Mouse (Mus musculus): ENCODE data around the gene Emid1. TPM values are rescaled to one million over a fixed set of nuclear protein-coding genes. Genes with fewer than 3 reads are reported as not detected.

Emid1 gene
- polyA plus RNA-seq (2014; fragmentation: Illumina TruSeq; extraction: RNeasy Lipid Tissue Mini Kit (QIAGEN cat#74804); ENCODE audit: low read depth, low replicate concordance), result not detected

GRCm38 (mm10) chr11:5151680-5152337 lies at the start of gene Emid1:
TSS of gene Emid1 (minus strand) at chr11:5152257.

GRCm38 (mm10) chr11:5098736-5099542 lies 53.1 kb downstream of the Emid1 start, which contains the start of the genes Rhbdd3 and Ewsr1:
TSS of gene Rhbdd3 (plus strand) at chr11:5098926.
TSS of gene Ewsr1 (minus strand) at chr11:5099266.

GRCm38 (mm10) chr11:5065056-5065821 lies 86.8 kb downstream of the Emid1 start, which contains the start of gene Gas2l1:
TSS of gene Gas2l1 (minus strand) at chr11:5065327.

GRCm38 (mm10) chr11:5057856-5058641 lies 94.0 kb downstream of the Emid1 start, which contains the start of gene Rasl10a:
TSS of gene Rasl10a (plus strand) at chr11:5058128.

Other genes starting within 250 kb of the Emid1 start
- gene Nefh, start 204.2 kb downstream of the Emid1 start, polyA plus RNA-seq (2014; fragmentation: Illumina TruSeq; extraction: RNeasy Lipid Tissue Mini Kit (QIAGEN cat#74804); ENCODE audit: low read depth, low replicate concordance), result 1.1 TPM
- gene Ap1b1, start 165.4 kb downstream of the Emid1 start, polyA plus RNA-seq (2014; fragmentation: Illumina TruSeq; extraction: RNeasy Lipid Tissue Mini Kit (QIAGEN cat#74804); ENCODE audit: low read depth, low replicate concordance), result 71.3 TPM
- gene Rasl10a, start 94.1 kb downstream of the Emid1 start, polyA plus RNA-seq (2014; fragmentation: Illumina TruSeq; extraction: RNeasy Lipid Tissue Mini Kit (QIAGEN cat#74804); ENCODE audit: low read depth, low replicate concordance), result not detected
- gene Gas2l1, start 86.9 kb downstream of the Emid1 start, polyA plus RNA-seq (2014; fragmentation: Illumina TruSeq; extraction: RNeasy Lipid Tissue Mini Kit (QIAGEN cat#74804); ENCODE audit: low read depth, low replicate concordance), result 4.2 TPM
- gene Rhbdd3, start 53.3 kb downstream of the Emid1 start, polyA plus RNA-seq (2014; fragmentation: Illumina TruSeq; extraction: RNeasy Lipid Tissue Mini Kit (QIAGEN cat#74804); ENCODE audit: low read depth, low replicate concordance), result not detected
- gene Ewsr1, start 53.0 kb downstream of the Emid1 start, polyA plus RNA-seq (2014; fragmentation: Illumina TruSeq; extraction: RNeasy Lipid Tissue Mini Kit (QIAGEN cat#74804); ENCODE audit: low read depth, low replicate concordance), result 224 TPM
- 3.0 TPM for gene Kremen1, start 109.3 kb upstream of the Emid1 start, polyA plus RNA-seq (2014; fragmentation: Illumina TruSeq; extraction: RNeasy Lipid Tissue Mini Kit (QIAGEN cat#74804); ENCODE audit: low read depth, low replicate concordance)